Mouse (Mus musculus): ENCODE measurements around the gene Cpsf6.

Cpsf6 gene

DNA sequence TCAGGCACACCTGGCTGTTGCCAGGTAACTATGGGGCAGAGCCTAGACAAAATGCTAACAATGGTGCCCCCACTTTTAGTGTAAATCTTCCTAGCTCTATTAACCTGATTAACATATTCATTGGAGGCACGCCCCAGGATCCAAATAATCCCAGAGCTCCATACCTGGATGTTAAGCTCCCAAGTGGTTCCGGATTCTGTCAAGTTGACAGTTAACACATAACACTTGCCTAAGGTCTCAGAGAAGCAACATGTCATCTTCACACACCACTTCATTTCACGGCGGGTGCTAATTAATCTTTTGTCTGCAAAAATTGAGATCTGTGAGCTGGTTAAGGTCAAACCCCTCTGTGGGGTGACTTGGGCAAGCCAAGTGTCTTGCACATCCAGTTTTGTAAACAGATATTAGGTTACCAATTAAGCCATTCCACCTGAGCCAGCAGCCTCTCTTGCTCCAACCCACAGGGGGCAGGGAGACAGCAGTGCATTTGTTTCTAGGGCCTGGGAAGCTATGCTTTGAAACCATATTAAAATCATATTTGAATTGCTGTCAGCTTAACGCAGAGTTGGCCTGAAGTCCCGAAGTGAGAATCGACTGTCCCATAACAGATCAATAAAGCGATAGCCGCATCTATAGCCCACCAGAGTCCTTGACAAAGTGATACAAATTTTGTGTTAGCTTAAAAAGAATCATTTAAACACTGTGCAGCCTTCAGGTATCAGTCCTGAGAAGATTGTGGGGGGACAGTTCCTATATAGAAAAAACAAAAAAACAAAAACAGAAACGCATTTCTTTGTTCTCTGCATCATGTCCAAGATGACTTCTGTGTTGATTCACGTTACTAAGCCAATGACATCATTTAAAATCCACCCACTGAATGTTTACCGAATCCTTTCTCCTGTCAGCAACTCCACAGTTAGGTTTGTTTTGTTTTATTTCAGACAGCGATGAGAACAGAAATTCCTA is 34.0 kb upstream of the Cpsf6 start:
- DNase-seq (ENCODE audit: low spot score in 2 of 2) = no peak

DNA sequence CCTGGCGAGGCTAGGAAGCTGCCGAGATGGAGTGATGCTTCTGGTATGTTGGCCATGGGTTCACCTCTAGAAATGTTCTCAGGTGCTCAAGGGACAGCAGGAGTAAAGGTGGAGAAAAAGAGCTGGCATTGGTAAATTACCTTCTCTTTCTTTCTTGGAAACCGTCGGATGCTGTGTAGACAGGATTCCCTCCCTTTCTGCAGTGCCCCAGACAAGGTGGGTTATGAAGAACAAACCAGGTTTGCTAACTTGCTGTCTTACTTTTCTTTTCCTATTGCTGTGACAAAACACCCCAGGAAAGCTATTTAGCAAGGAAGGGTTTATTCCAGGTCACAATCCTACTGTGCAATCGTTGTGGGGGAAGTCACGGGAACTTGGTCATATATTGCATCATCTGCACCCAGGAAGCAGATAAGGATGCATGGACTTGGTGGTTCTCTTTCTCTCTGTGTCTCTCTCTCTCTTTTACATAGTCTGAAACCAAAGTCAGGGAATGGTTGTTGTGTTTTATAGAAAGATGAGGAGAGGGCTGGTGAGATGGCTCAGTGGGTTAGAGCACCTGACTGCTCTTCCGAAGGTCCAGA is 32.8 kb upstream of the Cpsf6 start:
- DNase-seq (ENCODE audit: low spot score in 2 of 2) = no peak

DNA sequence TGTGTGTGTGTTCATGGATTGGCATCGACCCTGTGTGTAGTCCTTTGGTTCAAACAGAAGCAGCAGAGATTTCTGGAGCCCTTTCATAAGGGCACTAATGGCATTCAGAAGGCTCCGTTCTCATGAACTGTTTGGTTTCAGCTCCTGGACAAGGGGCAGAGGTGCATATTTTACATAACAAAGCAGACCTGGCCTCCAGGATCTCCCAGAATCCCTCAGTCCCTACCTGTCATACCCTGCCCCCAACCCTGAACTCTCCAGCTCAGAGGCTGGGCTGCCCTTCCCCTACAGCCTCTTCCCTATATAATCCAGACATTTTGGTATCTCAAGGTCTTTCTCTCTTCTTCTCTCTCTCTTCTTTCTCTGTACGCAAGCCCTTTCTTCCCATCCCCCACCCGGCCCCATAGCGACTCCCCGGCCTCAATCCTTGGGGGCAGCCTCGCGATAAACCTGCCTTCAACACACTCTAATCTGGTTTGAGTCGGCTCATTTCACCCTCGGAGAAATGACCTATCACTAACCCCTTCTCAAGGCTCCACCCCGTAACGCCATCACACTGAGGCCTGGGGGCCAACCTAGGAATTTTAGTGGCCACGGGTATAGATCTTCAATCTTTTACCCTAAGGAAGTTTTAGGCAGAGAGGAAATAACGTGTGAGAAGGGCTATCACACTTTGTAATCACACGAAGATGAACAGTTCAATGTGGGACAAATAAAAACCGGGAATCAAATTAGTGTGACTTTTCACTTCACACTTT is 32.1 kb upstream of the Cpsf6 start:
- no peak for DNase-seq (ENCODE audit: low spot score in 2 of 2)

DNA sequence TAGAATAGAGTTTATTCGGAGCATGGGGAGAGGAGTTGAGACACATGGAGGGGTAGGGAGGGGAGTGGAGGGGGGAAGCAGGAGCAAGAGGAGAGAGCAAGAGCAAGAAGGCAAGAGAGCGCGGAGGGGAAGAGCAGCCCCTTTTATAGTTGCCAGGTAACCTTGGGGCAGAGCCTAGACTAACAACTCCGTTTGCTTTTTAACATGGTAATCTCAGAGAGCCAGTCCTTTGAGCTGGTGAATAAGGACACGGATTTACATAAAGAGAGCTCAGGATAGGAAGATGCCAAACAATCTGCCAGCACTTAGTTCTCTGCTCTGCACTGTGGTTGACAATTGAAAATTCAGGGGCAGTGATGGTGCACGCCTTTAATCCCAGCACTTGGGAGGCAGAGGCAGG is 31.3 kb upstream of the Cpsf6 start:
- no peak for DNase-seq (ENCODE audit: low spot score in 2 of 2)

DNA sequence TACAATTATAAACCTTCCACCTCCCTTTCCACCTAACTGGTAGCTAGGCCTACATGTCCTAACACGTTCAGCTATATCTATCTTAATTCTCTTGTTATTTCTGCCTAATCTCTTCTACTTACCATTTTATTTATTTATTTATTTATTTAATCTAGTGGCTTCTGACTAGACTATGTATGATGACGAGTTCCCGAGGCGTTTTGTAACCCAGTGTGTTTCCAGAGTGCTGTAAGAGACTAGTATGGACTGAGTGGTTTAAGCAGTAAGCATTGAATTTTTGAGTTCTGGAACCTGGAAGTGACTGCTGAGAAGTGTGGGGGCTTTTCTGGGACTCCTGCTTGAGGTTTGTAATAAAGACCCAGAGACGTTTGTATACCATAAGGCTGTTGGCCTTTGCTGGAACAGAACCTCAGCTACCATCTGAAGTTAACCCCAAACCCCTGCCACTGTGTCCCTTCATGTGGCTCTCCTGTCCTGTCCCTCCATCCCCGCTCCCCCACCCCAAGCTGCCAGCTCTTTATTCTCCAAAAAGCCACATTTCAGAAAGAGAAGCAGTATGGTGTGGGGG is 30.8 kb upstream of the Cpsf6 start:
- DNase-seq (ENCODE audit: low spot score in 2 of 2) = no peak

DNA sequence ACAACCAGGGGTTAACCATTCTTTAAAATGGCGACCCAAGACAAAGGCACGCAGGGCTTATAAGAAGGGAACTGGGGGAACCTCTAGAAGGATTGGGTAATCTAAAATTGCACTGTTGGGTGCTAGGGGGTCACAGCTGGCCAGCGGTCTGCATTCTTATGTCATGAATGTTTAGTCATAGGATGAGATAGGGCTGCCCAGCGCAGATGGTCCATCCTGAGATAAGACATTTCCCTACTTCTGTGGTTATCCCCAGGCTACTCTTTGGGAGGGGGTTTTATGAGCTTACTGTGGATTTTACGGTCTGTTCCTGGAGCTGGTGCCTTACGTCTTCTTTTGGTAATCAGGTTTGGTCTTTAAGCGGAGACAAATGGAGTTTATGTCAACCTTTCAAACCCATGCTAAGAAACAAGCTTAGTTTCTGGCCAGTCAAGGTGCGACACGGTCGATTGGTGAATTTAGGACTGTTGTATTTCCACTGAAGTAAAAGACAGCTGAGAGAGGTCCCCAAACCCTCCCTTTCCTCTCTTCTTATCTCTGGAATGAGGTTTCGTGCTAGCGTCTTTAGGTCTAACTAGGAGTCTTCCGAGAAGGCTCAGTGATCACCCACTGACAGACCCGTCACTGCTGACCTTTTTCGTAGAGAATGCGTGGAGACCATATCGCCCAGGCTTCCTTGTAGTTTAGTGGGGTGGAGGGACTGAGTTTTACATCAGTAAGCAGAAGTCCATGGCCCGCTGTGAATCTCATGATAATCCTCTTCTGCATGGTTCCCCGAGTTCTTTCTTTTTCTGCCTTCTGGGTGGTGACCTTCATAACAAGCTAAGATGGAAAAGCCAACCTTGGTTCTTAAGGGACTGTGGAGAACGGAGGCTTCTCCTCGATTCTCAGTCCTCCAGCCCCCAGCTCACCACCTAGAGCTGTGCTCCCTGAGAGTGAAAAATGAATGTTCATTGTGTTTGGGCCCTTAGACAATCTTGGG is 29.8 kb upstream of the Cpsf6 start:
- no peak for DNase-seq (ENCODE audit: low spot score in 2 of 2)

DNA sequence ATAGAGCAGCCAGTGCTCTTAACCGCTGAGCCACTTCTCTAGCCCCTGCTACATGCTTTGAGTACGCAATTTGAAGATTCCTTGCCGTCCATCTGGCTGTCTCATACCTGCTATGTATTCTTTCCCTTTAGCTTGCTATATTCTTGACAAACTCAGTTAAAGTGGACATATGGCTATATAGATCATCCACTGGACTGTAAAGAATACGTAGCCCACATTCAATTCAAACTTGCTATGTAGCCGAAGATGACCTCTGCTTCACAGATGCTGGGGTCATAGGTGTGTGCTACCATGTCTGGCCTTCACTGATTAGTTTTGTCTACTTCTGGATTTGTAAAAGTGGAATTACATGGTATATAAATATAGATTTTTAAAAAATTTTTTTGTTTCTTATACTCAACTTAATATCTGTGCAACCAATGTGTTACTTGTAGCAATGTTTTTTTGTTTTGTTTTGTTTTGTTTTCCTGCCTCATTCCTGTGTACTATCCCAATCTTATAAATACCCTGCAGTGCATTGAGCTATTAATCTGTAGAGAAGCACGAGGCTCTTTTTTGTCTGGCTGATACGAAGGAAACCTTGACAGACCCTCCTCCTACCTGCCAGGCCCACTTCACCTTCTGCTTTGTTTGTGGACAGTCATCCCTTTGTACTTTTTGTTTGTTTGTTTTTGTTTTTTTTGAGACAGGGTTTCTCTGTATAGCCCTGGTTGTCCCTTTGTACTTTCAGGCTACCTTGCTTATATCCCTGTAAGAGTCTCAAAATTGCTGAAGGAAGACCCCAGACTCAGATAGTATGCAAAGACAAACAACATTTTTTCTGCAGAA is 28.9 kb upstream of the Cpsf6 start:
- DNase-seq (ENCODE audit: low spot score in 2 of 2) = no peak

DNA sequence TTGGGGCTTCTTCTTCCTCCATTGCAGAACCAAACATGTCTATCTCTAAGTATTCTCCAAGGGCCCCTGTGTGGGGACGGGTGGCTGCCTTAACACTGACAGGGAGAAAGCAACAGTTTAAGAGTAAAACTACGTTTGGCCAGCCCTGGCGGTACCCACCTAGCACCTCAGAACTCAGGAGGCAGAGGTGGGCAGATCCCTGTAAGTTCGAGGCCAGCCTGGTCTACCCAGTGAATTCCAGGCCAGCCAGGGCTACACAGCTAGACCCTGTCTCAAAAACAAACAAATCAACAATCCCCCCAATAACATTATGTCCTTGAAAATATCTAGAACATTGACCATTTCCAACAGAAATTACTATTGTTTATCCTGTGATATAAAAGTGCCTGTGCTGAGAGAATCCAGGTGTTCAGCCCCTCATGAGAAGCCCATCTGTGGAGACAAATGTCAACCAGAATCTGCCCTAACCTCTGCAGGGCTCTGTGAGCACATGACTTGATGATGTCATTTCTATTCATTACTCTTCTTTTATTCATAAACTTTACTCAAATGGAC is 28.0 kb upstream of the Cpsf6 start:
- no peak for DNase-seq (ENCODE audit: low spot score in 2 of 2)

DNA sequence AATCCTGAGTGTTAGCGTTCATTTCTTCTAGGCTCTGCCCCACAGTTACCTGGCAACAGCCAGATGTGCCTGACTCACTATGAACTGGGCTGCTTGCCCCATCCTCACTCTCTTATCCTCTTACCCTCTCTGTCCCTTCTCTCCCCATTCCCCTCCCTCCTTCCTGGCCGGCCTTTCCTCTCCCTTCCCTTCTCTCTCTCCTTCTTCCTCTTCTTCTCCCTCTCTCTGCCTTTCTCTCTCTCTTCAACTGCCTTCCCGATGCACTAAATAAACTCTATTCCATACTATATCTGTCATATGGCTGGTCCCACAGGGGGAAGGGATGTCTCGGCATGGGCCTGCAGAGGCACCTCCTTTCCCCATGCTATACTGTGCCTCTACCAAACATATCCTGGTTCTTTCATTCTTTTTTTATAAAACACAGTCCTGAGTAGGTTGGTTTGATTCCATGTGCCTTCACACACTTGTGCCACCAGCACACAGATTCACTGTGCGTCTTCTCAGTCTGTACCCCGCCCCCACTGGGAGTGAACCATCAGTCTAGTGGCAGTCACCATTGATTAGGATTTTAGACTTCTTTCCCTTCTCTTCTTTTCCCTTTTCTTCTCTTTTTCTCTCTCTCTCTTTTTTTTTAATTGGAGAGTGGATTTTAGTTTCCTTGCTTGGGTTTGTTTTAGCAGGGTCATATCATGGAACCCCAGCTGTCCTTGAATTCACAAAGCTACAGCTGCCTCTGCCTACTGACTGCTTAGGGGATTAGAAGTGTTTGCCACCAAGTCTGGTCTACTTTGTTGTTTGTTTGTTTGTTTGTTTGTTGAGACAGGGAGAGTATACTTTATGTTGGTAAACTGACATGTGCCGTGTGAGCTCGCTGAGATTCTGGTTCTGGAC is 27.3 kb upstream of the Cpsf6 start:
- no peak for DNase-seq (ENCODE audit: low spot score in 2 of 2)

DNA sequence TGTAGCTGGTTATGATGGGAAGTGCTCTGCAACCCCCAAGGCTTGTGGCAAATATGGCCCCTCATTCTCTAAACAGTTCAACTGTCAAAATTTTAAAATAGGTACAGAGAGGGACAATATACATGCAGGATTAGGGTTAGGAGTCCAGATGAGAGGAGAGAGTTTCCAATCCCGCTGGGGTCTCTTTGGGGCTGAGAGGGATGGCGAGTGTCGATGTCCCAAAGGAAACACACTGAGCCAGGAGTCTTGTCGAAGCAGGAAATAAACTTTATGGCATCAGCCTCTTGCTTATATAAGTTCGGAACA is 26.4 kb upstream of the Cpsf6 start:
- no peak for DNase-seq (ENCODE audit: low spot score in 2 of 2)

DNA sequence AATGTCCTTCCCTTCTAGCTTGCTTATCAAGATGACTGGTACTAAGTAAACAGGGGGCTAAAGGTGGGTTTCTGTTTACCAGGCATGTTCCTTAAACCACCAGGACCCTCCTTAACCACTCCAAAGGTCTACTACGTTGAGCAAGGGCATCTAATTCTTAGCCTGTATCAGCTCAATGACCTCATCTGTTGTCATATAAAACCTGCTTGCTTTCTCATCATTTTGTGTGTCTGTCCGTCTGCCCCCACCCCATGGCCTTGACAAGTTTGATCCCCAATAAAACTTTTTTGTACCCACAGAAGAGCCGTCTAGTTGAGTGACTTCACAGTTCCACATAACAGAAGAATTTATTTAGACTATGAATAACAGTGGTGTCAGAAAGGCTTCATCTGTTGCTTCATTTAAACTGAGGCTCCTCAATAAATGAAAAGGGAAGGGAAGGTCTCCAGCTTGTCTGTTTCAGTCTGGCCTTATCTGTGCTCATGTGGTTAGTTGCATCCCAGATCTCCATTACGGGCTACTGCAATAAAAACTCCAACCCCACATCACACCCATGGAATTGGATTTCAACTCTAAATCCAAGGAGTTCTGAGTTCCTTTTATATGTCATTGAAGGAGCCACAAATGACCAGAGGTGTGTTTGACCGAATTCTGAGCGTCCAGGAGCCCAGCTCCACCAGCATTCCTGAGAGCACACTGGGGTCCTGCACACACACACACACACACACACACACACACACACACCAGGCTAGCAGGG is 25.9 kb upstream of the Cpsf6 start:
- no peak for DNase-seq (ENCODE audit: low spot score in 2 of 2)

DNA sequence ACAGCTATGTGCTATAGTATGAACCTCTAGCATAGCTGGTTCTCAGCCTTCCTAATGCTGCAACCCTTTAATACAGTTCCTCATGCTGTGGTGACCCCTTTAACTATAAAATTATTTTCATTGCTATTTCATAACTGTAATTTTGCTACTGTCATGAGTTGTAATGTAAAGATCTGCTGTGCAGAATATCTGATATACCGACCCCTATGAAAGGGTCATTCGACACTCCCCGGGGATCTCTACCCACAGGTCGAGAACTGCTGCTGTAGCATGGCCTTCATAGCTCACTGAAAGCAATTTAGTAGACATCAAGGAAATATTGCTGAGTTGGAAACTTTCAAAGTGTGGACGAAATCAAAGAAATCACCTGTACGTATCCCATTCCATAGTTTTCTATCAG is 24.6 kb upstream of the Cpsf6 start:
- DNase-seq (ENCODE audit: low spot score in 2 of 2) = no peak

DNA sequence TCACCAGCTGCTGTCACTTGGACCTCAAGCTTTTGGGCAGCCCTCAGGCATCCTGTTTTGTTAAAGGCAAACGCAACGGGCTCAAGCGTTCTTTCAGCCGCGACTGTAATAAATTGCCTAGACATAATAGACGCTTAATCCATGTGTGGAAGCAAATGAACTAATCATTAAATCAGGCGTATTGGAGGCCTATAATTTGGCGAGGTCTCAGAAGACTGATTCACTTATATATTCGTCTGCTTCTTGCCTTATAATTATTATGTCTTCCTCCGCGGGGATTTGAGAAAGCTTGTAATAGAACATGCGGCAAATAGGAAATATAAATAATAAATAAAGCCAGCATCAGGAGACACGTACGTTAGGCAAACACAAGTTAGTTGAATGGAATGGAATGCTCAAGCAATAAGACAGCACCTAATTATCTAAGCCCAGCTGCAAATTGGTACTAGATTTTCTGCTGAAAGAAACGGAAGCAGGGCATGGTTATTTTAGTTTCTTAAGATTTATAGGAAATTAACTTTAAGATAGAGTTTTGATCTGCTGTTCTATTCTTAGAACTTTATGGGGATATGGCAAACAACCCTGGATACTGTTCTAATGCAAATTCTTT is 23.6 kb upstream of the Cpsf6 start:
- DNase-seq (ENCODE audit: low spot score in 2 of 2) = no peak

DNA sequence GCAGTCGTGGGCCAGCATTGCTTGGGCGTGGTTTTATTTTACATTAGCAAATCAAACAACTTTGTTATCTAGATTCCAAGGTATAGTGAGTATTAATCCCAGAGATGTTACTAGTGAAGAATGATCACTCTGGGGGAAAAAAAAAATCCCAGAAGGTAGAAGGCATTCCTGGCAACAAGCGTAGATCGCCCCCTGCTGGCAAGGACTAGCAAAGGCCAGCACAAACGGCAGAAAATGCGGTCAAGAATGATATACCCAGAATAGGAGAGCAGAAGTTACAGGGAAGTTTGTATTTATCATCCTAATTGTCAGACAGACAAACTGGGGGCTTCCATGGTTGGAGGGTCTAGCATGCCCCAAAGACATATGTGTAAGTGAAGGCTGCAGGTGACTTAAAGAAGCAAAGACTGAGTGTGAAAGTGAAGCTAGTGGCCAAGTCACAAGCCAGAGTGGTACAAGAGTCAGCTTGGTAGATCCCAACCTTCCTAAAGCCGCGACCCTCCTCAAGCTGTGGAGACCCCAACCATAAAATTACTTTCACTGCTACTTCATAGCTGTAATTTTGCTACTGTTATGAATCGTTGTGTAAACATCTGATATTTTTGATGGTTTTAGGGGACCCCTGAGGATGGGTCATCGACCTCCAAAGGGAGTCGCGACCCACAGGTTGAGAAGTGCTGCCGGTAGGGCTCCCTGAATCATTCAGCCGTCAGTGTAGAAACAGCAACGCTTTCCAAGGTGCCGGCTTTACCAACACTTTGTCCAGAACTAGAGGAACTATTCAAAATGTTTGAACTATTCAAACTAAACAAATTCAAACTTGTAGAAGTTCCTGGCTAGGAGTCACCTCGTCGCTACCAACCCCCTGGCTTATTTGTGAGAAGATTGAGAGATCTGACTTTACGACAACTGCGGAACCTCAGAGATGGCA is 22.9 kb upstream of the Cpsf6 start:
- DNase-seq (ENCODE audit: low spot score in 2 of 2) = no peak

DNA sequence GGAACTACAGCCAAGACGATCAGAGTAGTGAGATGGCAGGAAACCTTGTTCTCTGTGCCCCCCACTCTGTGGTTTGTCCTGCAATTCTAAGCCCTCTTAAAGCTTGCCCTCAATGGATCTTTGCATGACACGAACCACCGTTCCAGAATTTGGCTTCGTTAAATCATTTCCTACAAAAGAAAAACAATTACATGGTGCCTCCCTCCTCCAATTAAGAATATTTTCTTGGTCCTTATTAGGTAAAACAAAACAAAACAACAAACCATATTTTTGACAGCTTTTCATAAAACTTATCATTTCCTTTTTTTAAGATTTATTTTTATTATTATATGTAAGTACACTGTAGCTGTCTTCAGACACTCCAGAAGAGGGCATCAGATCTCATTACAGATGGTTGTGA is 21.5 kb upstream of the Cpsf6 start:
- no peak for DNase-seq (ENCODE audit: low spot score in 2 of 2)

DNA sequence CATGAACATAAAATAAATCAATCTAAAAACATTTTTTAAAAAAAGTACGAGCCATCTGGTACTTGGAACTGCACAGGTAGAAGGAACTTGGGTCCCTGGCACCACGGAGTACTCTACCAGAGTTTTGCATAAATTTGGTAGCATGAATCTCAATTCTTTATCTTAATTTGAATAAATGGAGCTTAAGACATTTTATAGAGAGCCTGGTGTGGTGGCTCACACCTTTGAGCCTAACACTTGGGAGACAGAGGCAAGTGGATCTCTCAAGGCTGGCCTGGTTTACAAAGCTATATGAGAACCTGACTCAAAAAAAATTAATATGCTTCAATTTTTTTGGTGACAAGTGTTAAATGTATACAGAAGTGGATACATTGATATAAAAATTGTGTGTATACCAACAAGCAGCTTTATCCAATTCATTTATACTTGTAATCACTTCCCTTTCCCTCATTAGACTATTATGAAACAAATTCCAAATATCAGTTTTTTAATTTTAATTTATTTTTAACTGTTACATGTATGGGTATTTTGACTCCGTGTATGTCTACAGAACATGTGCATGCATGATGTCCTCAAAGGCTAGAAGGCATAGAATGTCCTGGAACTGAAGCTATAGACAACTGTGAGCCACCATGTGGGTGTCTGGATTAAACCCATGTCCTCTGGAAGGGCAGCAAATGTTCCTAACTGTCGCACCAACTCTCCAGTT is 20.6 kb upstream of the Cpsf6 start:
- no peak for DNase-seq (ENCODE audit: low spot score in 2 of 2)

Data from urinary bladder, postnatal 4 days (tissue).